8 mouse cellular contexts compared by ENCODE assay signal in the genomic region with DNA sequence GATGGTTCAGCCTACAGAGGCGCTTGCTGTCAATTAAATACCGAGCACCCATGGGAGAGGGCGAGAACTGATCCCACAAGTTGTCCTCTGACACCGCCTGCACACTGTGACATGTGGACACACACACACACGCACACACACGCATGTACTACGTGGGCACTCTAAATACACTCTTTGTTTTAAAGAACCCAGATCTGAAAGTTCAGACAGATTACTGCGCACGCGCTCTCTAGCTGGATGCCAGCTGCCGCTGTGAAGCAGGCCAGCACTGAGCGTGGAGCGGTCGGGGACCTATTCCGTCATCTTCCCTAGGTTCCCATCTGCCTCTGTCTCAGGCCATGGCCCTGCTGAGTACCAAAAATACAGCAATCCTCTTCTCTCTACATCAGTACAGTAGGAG.
A peak's percentile ranks its signal among the peaks of the same experiment; 100 is the strongest.
DNase-seq lines count a peak whose midpoint lies in the region; ATAC-seq and TF ChIP-seq lines count a peak whose summit lies in the region.

No protein-coding gene starts in this region.

- TF ChIP-seq CTCF in cortical plate, adult 2 months (IDR thresholded peaks at IDR 0.05; ENCODE audit: extremely low read depth, insufficient read depth, low read length), result no peak

- H3K27me3 ChIP-seq in lung, embryonic 15.5 days, result no peaks in the 10 kb centered on the region
- H3K27me3 ChIP-seq in hindbrain, embryonic 12.5 days, result no peaks in the 10 kb centered on the region
- H3K27me3 ChIP-seq in midbrain, embryonic 15.5 days (replicated peaks), result no peaks in the 10 kb centered on the region

- 0 out of 2 replicates have a peak, but pooled peaks have one; percentile 16 for ATAC-seq in lung, embryonic 15.5 days (ENCODE audit: borderline replicate concordance, extremely low read depth, low FRiP score, low TSS enrichment)
- peak; percentile 38 for ATAC-seq in hindbrain, embryonic 12.5 days (ENCODE audit: low FRiP score)
- peak; percentile 83 for ATAC-seq in midbrain, embryonic 15.5 days (replicated peaks)

- intact Hi-C loops in gastrocnemius, postnatal 36 days (cut with DNase I), result no loop called here

- H3K27ac ChIP-seq in lung, embryonic 15.5 days, result no peak overlapping the region
- H3K27ac ChIP-seq in cortical plate, adult 2 months (ENCODE audit: insufficient read depth, low read length), result peak overlapping the region; percentile 57
- no peak overlapping the region for H3K27ac ChIP-seq in hindbrain, embryonic 12.5 days
- no peak overlapping the region for H3K27ac ChIP-seq in midbrain, embryonic 15.5 days

- no peaks in the 10 kb centered on the region for H3K4me1 ChIP-seq in lung, embryonic 15.5 days
- 0 out of 2 replicates have a peak, but pooled peaks cover 1% of the 10 kb centered on the region for H3K4me1 ChIP-seq in cortical plate, adult 2 months (ENCODE audit: control insufficient read depth, insufficient read depth, low read length)
- H3K4me1 ChIP-seq in hindbrain, embryonic 12.5 days, result no peaks in the 10 kb centered on the region
- H3K4me1 ChIP-seq in midbrain, embryonic 15.5 days, result peaks cover 7% of the 10 kb centered on the region; the same call in 1 of the 2 replicates

- H3K9ac ChIP-seq in lung, embryonic 15.5 days, result no peak overlapping the region
- H3K9ac ChIP-seq in hindbrain, embryonic 12.5 days, result no peak overlapping the region
- H3K9ac ChIP-seq in midbrain, embryonic 15.5 days, result no peak overlapping the region

- H3K9me3 ChIP-seq in lung, embryonic 15.5 days, result no peaks in the 10 kb centered on the region
- no peaks in the 10 kb centered on the region for H3K9me3 ChIP-seq in hindbrain, embryonic 12.5 days (replicated peaks)
- no peaks in the 10 kb centered on the region for H3K9me3 ChIP-seq in midbrain, embryonic 15.5 days

- no peak for DNase-seq in lung, postnatal 25 days (ENCODE audit: low spot score)
- no peak for DNase-seq in urinary bladder, adult 2 months (ENCODE audit: low spot score)
- DNase-seq in kidney, postnatal 10 days, result no peak
- DNase-seq in gastrocnemius, postnatal 36 days, result no peak

- H3K36me3 ChIP-seq in lung, embryonic 15.5 days, result no peaks in the 10 kb centered on the region
- H3K36me3 ChIP-seq in hindbrain, embryonic 12.5 days, result no peaks in the 10 kb centered on the region
- H3K36me3 ChIP-seq in midbrain, embryonic 15.5 days (replicated peaks), result no peaks in the 10 kb centered on the region

- no peak overlapping the region for H3K4me2 ChIP-seq in lung, embryonic 15.5 days
- H3K4me2 ChIP-seq in hindbrain, embryonic 12.5 days (replicated peaks), result no peak overlapping the region
- H3K4me2 ChIP-seq in midbrain, embryonic 15.5 days, result no peak overlapping the region

- no peak overlapping the region for H3K4me3 ChIP-seq in lung, embryonic 15.5 days
- H3K4me3 ChIP-seq in cortical plate, adult 2 months (ENCODE audit: insufficient read depth, low read length), result no peak overlapping the region
- no peak overlapping the region for H3K4me3 ChIP-seq in hindbrain, embryonic 12.5 days
- H3K4me3 ChIP-seq in midbrain, embryonic 15.5 days, result no peak overlapping the region

- no peak for TF ChIP-seq POLR2A in cortical plate, adult 2 months (IDR thresholded peaks at IDR 0.05; ENCODE audit: extremely low read depth, insufficient read depth, low read length)

- WGBS in lung, embryonic 15.5 days, result 71% methylated on average over 15 of the region's 15 CpGs
- WGBS in hindbrain, embryonic 12.5 days, result 73% methylated on average over 15 of the region's 15 CpGs
- 59% methylated on average over 15 of the region's 15 CpGs for WGBS in midbrain, embryonic 15.5 days

Comparison
In these comparisons a context has a peak if more than half of its experiments do, and no peak if none do; other contexts are left out.
1. ATAC-seq: peak in every context shown above with its lines; median percentile 83 in midbrain, embryonic 15.5 days; 38 in hindbrain, embryonic 12.5 days; 16 in lung, embryonic 15.5 days.